Mouse (Mus musculus) erythroid progenitor cell, adult 5-6 weeks (primary cell): ENCODE data around the gene Mgat4b. TPM values are rescaled to one million over a fixed set of nuclear protein-coding genes. Genes with fewer than 3 reads are reported as not detected.

Experiments
- ATAC-seq: replicated peaks from 2 replicates; pipeline ENCODE4 v1.8.0; 2016; ENCODE audit warnings: moderate number of reproducible peaks, mild to moderate bottlenecking, moderate TSS enrichment, inconsistent platforms; ENCODE audit not compliant: poor library complexity, low FRiP score, severe bottlenecking
- total RNA-seq, 2 experiments: library from RNA; stranded (forward) in 1 of 2; stranded (reverse) in 1 of 2; fragments of 150-400 nt in 1 of 2; fragments of 186-747, 209-891 nt in 1 of 2; gene quantifications; 2 replicates each; pipeline versions ENCODE4 v1.2.3 to v1.2.4; 2015 to 2017; ENCODE audit warnings: low replicate concordance in 2 of 2

Gene Mgat4b
- total RNA-seq, 2 experiments from 2014 or later = 26.8 to 40.9 TPM

GRCm38 (mm10) chr11:50275568-50276151, 65.0 kb downstream of the Mgat4b start:
- no peak for ATAC-seq

- no peak for ATAC-seq
Observed at GRCm38 (mm10) chr11:50277025-50277424, 66.3 kb downstream of the Mgat4b start.

GRCm38 (mm10) chr11:50277706-50278105, 67.0 kb downstream of the Mgat4b start:
- ATAC-seq = no peak

- no peak for ATAC-seq
Observed at GRCm38 (mm10) chr11:50279005-50279404, 68.3 kb downstream of the Mgat4b start.

GRCm38 (mm10) chr11:50280053-50280452, 69.4 kb downstream of the Mgat4b start:
- no peak for ATAC-seq

Other genes starting within 250 kb of the Mgat4b start
- gene Rnf130, start 185.5 kb upstream of the Mgat4b start, total RNA-seq (2015; ENCODE audit: low replicate concordance) = 57.7 and 64.6 TPM in 2 replicates
- gene Rnf130, start 185.5 kb upstream of the Mgat4b start, total RNA-seq (2017; ENCODE audit: low replicate concordance) = 47.5 and 48.2 TPM in 2 replicates
- gene Tbc1d9b, start 79.5 kb upstream of the Mgat4b start, total RNA-seq (2015; ENCODE audit: low replicate concordance) = 13.0 and 16.3 TPM in 2 replicates
- 6.2 and 16.6 TPM in 2 replicates for gene Tbc1d9b, start 79.5 kb upstream of the Mgat4b start, total RNA-seq (2017; ENCODE audit: low replicate concordance)
- gene Mrnip, start 36.4 kb upstream of the Mgat4b start, total RNA-seq (2015; ENCODE audit: low replicate concordance) = 2.5 and 6.1 TPM in 2 replicates
- 0.51 TPM in 1 of 2 replicates, not detected in the other for gene Mrnip, start 36.4 kb upstream of the Mgat4b start, total RNA-seq (2017; ENCODE audit: low replicate concordance)
- 28.5 and 36.4 TPM in 2 replicates for gene Sqstm1, start 63 bp upstream of the Mgat4b start, total RNA-seq (2015; ENCODE audit: low replicate concordance)
- gene Sqstm1, start 63 bp upstream of the Mgat4b start, total RNA-seq (2017; ENCODE audit: low replicate concordance) = 179 and 213 TPM in 2 replicates
- gene Ltc4s, start 27.7 kb downstream of the Mgat4b start, total RNA-seq (2015; ENCODE audit: low replicate concordance) = 3.2 TPM in 1 of 2 replicates, not detected in the other
- gene Ltc4s, start 27.7 kb downstream of the Mgat4b start, total RNA-seq (2017; ENCODE audit: low replicate concordance) = 0.77 TPM in 1 of 2 replicates, not detected in the other
- 8.0 and 9.0 TPM in 2 replicates for gene Maml1, start 81.4 kb downstream of the Mgat4b start, total RNA-seq (2015; ENCODE audit: low replicate concordance)
- gene Maml1, start 81.4 kb downstream of the Mgat4b start, total RNA-seq (2017; ENCODE audit: low replicate concordance) = 4.5 and 5.1 TPM in 2 replicates
- gene Canx, start 114.8 kb downstream of the Mgat4b start, total RNA-seq (2015; ENCODE audit: low replicate concordance) = 160 and 173 TPM in 2 replicates
- gene Canx, start 114.8 kb downstream of the Mgat4b start, total RNA-seq (2017; ENCODE audit: low replicate concordance) = 455 and 477 TPM in 2 replicates
- gene Cby3, start 143.6 kb downstream of the Mgat4b start, total RNA-seq (2015; ENCODE audit: low replicate concordance) = not detected in 2 replicates
- not detected in 2 replicates for gene Cby3, start 143.6 kb downstream of the Mgat4b start, total RNA-seq (2017; ENCODE audit: low replicate concordance)
- 456 and 552 TPM in 2 replicates for gene Hnrnph1, start 166.1 kb downstream of the Mgat4b start, total RNA-seq (2015; ENCODE audit: low replicate concordance)
- gene Hnrnph1, start 166.1 kb downstream of the Mgat4b start, total RNA-seq (2017; ENCODE audit: low replicate concordance) = 368 and 428 TPM in 2 replicates
- gene Rufy1, start 220.2 kb downstream of the Mgat4b start, total RNA-seq (2015; ENCODE audit: low replicate concordance) = 13.4 and 13.7 TPM in 2 replicates
- 8.6 and 10.3 TPM in 2 replicates for gene Rufy1, start 220.2 kb downstream of the Mgat4b start, total RNA-seq (2017; ENCODE audit: low replicate concordance)